Mouse (Mus musculus): ENCODE data around the gene Akap6. TPM values are rescaled to one million over a fixed set of nuclear protein-coding genes. Genes with fewer than 3 reads are reported as not detected.

The Akap6 gene
- polyA plus RNA-seq, 1 experiment from 2014 or later, result 0.02 TPM

DNA sequence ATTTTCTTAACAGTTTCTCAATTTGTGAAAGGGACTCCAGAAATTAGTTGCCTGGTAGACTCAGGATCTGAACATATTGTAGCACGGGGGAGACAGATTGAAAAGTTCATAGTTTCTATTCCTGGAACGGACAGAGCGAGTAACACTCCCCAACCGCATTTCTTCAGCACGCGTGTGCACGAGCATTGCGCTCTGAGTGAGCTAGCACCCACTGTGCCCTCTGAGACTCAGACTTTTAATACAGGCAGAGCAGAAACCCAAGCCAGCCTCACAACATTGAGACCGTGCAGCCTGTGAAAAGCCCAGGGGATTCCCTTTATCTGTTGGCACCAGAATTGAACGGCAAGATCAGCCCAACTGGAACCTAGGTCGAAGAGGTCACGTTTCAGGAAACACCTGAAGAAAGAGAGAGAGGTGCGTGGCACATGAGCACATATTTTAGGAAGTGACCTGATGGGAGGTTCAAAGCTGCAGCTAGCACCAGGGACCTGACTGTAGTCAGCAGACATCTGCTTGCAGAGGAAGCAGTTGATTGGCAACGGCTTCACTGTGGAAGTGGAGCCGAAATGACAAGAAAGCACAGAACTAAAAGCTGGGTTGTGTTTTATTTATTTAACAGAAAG lies 240.3 kb downstream of the Akap6 start:
- Histone ChIP-seq H3K4me3 (ENCODE audit: low read depth, low read length) (no peak overlapping the region), H3K9ac (replicated peaks) (no peak overlapping the region), H3K27me3 (ENCODE audit: insufficient read depth, low read length) (no peaks in the 10 kb centered on the region), H3K9me3 (ENCODE audit: low read length) (no peaks in the 10 kb centered on the region), H3K27ac (ENCODE audit: low read depth) (no peak overlapping the region), H3K36me3 (replicated peaks; ENCODE audit: insufficient read depth, low read length) (no peaks in the 10 kb centered on the region), H3K4me1 (ENCODE audit: insufficient read depth) (no peaks in the 10 kb centered on the region), H3K4me2 (ENCODE audit: low read depth, low read length) (no peak overlapping the region)
- no peak for DNase-seq
- WGBS (ENCODE audit: insufficient replicate concordance), result 36% methylated on average over 15 of the region's 15 CpGs
- no peak for TF ChIP-seq CTCF (IDR thresholded peaks at IDR 0.05; ENCODE audit: low read depth)
- no peak for TF ChIP-seq EP300 (IDR thresholded peaks at IDR 0.05; ENCODE audit: low read depth)
- ATAC-seq, result no peak

DNA sequence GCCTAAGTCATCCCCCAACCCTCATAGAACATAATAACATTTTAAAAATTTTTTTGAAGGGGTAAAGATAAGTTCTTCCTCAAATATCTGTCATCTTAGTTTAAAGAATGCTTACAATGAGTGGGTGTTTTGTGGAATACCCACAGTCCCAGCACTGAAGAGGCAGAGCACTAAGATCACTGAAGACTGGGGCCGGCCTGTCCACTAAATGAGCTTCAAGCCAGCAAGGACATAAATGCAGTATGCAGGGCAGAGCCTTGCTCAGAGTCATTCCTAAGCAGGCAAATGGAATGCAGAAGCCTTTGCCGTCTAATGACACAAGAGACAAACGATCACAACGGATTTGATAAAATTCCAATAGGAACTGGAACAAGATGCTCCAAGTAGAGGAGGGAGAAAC lies 242.8 kb downstream of the Akap6 start:
- H3K36me3 ChIP-seq (replicated peaks; ENCODE audit: insufficient read depth, low read length), result no peaks in the 10 kb centered on the region

DNA sequence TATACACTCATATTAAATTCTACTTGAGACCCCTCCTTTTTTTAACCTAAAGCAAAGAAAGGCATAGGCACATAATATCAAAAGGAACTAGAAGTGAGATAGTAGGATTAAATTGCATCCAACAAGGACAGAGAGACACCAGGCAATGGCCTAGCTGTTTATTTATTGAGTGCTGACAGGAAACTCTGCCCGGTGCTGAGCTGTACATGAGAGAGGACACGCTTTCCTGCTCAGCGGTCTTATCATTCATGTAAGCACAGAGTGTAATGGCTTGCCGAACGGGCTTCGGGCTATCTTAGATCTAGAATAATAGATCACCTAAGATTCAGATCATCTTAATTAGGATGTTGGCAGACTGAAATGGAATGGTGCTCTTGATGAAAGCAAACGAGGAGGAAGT lies 245.1 kb downstream of the Akap6 start:
- DNase-seq (no peak), ATAC-seq (no peak)
- H3K4me3 ChIP-seq (ENCODE audit: low read depth, low read length), result no peak overlapping the region
- no peaks in the 10 kb centered on the region for H3K9me3 ChIP-seq (ENCODE audit: low read length)
- WGBS (ENCODE audit: insufficient replicate concordance), result 49% methylated on average over 7 of the region's 7 CpGs
- no peak for TF ChIP-seq CTCF (IDR thresholded peaks at IDR 0.05; ENCODE audit: low read depth)
- no peak for TF ChIP-seq EP300 (IDR thresholded peaks at IDR 0.05; ENCODE audit: low read depth)
- H3K4me2 ChIP-seq (ENCODE audit: low read depth, low read length), result no peak overlapping the region
- H3K27me3 ChIP-seq (ENCODE audit: insufficient read depth, low read length), result no peaks in the 10 kb centered on the region
- no peaks in the 10 kb centered on the region for H3K36me3 ChIP-seq (replicated peaks; ENCODE audit: insufficient read depth, low read length)
- no peak overlapping the region for H3K9ac ChIP-seq (replicated peaks)
- no peaks in the 10 kb centered on the region for H3K4me1 ChIP-seq (ENCODE audit: insufficient read depth)
- no peak overlapping the region for H3K27ac ChIP-seq (ENCODE audit: low read depth)

More for the DNA sequence above, 242.8 kb downstream of the Akap6 start:
- H3K27me3 ChIP-seq (ENCODE audit: insufficient read depth, low read length), result no peaks in the 10 kb centered on the region
- H3K4me3 ChIP-seq (ENCODE audit: low read depth, low read length), result no peak overlapping the region
- 69% methylated on average over 4 of the region's 4 CpGs for WGBS (ENCODE audit: insufficient replicate concordance)
- no peak for TF ChIP-seq EP300 (IDR thresholded peaks at IDR 0.05; ENCODE audit: low read depth)
- TF ChIP-seq CTCF (IDR thresholded peaks at IDR 0.05; ENCODE audit: low read depth), result no peak
- no peaks in the 10 kb centered on the region for H3K4me1 ChIP-seq (ENCODE audit: insufficient read depth)
- no peak overlapping the region for H3K9ac ChIP-seq (replicated peaks)
- no peak overlapping the region for H3K4me2 ChIP-seq (ENCODE audit: low read depth, low read length)
- DNase-seq (no peak), ATAC-seq (no peak)
- no peak overlapping the region for H3K27ac ChIP-seq (ENCODE audit: low read depth)
- no peaks in the 10 kb centered on the region for H3K9me3 ChIP-seq (ENCODE audit: low read length)

DNA sequence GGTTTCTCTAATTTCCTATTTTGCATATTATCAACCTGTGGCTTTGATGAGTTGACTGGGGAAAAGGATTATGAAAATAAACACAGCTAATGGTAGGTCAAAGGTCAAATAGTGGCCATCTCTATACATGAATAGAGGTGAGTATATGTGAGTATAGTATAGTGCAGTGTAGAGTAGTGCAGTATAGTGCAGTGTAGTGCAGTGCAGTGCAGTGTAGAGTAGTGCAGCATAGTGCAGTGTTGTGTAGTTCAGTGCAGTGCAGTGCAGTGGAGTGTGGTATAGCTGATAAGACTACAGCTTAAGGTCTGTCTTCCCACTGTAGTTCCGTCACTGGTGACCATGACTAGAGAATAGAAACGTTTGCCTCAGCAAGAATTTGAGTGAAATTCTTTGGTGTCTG lies 245.8 kb downstream of the Akap6 start:
- H3K9me3 ChIP-seq (ENCODE audit: low read length), result no peaks in the 10 kb centered on the region
- H3K9ac ChIP-seq (replicated peaks), result no peak overlapping the region
- no peak overlapping the region for H3K27ac ChIP-seq (ENCODE audit: low read depth)
- ATAC-seq (no peak), DNase-seq (no peak)
- H3K27me3 ChIP-seq (ENCODE audit: insufficient read depth, low read length), result no peaks in the 10 kb centered on the region
- no peaks in the 10 kb centered on the region for H3K36me3 ChIP-seq (replicated peaks; ENCODE audit: insufficient read depth, low read length)
- WGBS (ENCODE audit: insufficient replicate concordance), result 67% methylated on average over 2 of the region's 2 CpGs
- H3K4me2 ChIP-seq (ENCODE audit: low read depth, low read length), result no peak overlapping the region
- no peaks in the 10 kb centered on the region for H3K4me1 ChIP-seq (ENCODE audit: insufficient read depth)
- H3K4me3 ChIP-seq (ENCODE audit: low read depth, low read length), result no peak overlapping the region
- TF ChIP-seq CTCF (IDR thresholded peaks at IDR 0.05; ENCODE audit: low read depth) (no peak), EP300 (IDR thresholded peaks at IDR 0.05; ENCODE audit: low read depth) (no peak)

DNA sequence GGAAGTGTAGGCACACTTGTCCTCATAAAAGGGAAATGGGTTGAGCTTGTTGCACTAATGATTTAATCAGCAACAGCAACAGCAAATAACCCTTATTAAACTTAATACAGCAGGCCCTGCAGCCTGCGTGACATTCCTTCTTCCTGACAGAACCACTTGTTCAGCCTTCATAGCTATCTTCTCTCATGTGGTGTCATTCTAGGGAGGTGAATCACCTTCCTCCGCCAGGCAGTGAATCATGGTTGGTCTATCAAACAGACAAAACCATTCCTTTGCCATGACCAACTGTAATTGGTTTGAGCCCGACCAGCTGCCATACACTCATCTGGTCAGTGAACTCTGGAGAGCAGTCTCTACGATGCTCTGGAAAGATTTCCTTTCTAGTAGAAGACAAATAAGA lies 251.5 kb downstream of the Akap6 start:
- DNase-seq (no peak), ATAC-seq (no peak)
- H3K4me3 ChIP-seq (ENCODE audit: low read depth, low read length), result no peak overlapping the region
- H3K9me3 ChIP-seq (ENCODE audit: low read length), result no peaks in the 10 kb centered on the region
- no peak overlapping the region for H3K27ac ChIP-seq (ENCODE audit: low read depth)
- H3K4me2 ChIP-seq (ENCODE audit: low read depth, low read length), result no peak overlapping the region
- no peaks in the 10 kb centered on the region for H3K36me3 ChIP-seq (replicated peaks; ENCODE audit: insufficient read depth, low read length)
- TF ChIP-seq EP300 (IDR thresholded peaks at IDR 0.05; ENCODE audit: low read depth) (no peak), CTCF (IDR thresholded peaks at IDR 0.05; ENCODE audit: low read depth) (no peak)
- no peak overlapping the region for H3K9ac ChIP-seq (replicated peaks)
- H3K27me3 ChIP-seq (ENCODE audit: insufficient read depth, low read length), result no peaks in the 10 kb centered on the region
- 68% methylated on average over 4 of the region's 4 CpGs for WGBS (ENCODE audit: insufficient replicate concordance)
- no peaks in the 10 kb centered on the region for H3K4me1 ChIP-seq (ENCODE audit: insufficient read depth)

DNA sequence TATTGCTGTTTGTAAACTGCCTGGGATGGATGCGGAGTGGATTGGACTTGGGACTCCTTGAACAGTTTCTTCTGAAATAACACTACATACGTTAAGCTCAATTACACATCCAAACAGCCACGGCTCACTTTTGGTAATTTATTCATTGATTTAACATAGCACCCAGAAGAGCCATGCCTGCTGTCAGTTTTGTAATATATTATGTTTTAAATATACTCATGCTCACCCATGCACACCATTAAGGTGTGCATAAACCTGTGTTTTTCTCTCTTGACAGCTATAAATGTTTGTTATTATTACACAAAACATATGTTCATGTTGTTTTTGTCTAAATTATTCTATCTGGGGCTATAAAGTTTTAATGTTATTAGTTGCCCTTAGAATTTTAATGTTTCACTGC lies 258.4 kb downstream of the Akap6 start:
- Histone ChIP-seq H3K9ac (replicated peaks) (no peak overlapping the region), H3K4me3 (ENCODE audit: low read depth, low read length) (no peak overlapping the region), H3K27ac (ENCODE audit: low read depth) (no peak overlapping the region), H3K9me3 (ENCODE audit: low read length) (no peaks in the 10 kb centered on the region), H3K36me3 (replicated peaks; ENCODE audit: insufficient read depth, low read length) (no peaks in the 10 kb centered on the region), H3K4me1 (ENCODE audit: insufficient read depth) (no peaks in the 10 kb centered on the region), H3K27me3 (ENCODE audit: insufficient read depth, low read length) (no peaks in the 10 kb centered on the region), H3K4me2 (ENCODE audit: low read depth, low read length) (no peak overlapping the region)
- ATAC-seq (no peak), DNase-seq (no peak)
- no peak for TF ChIP-seq CTCF (IDR thresholded peaks at IDR 0.05; ENCODE audit: low read depth)
- WGBS (ENCODE audit: insufficient replicate concordance), result 72% methylated on average over 3 of the region's 3 CpGs

DNA sequence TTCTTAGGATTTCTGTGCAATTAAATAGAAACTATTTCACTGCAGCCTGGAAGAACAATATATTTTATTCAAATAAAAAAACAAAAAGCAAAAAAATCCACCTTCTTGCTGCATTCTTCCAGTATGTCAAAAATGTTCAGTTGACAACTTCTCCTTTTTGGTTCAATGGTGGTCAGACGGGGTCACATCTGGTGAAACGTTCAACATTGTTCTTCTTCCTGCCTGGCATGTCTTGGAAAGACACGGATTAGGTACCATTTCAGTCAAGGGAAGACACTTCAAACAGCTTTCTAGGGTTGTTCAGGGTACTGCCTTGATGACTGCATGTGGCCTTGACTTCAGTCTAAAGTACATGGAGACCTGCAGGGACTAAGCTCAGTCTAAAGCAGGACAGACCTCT lies 258.8 kb downstream of the Akap6 start:
- ATAC-seq (no peak), DNase-seq (no peak)
- H3K36me3 ChIP-seq (replicated peaks; ENCODE audit: insufficient read depth, low read length), result no peaks in the 10 kb centered on the region
- H3K27ac ChIP-seq (ENCODE audit: low read depth), result no peak overlapping the region
- H3K27me3 ChIP-seq (ENCODE audit: insufficient read depth, low read length), result no peaks in the 10 kb centered on the region
- no peak overlapping the region for H3K4me3 ChIP-seq (ENCODE audit: low read depth, low read length)
- H3K4me1 ChIP-seq (ENCODE audit: insufficient read depth), result no peaks in the 10 kb centered on the region
- H3K9ac ChIP-seq (replicated peaks), result no peak overlapping the region
- no peak for TF ChIP-seq EP300 (IDR thresholded peaks at IDR 0.05; ENCODE audit: low read depth)
- no peak for TF ChIP-seq CTCF (IDR thresholded peaks at IDR 0.05; ENCODE audit: low read depth)
- H3K4me2 ChIP-seq (ENCODE audit: low read depth, low read length), result no peak overlapping the region
- 19% methylated on average over 3 of the region's 3 CpGs for WGBS (ENCODE audit: insufficient replicate concordance)
- no peaks in the 10 kb centered on the region for H3K9me3 ChIP-seq (ENCODE audit: low read length)
